Mouse (Mus musculus) hindbrain, postnatal 0 days (tissue): Measurements from ENCODE around the gene Acvr1b. TPM values are rescaled to one million over a fixed set of nuclear protein-coding genes. Genes with fewer than 3 reads are reported as not detected.
A peak's percentile ranks its signal among the peaks of the same experiment; 100 is the strongest.

Source experiments
- ATAC-seq: fragments of 200-750 bp; cut with Nextera tagmentation; 2 replicates; pipeline ENCODE4 v1.8.0; 2017; ENCODE audit warnings: mild to moderate bottlenecking, moderate TSS enrichment, moderate library complexity
- DNase-seq: peaks from one replicate; pipeline ENCODE4 v3.0.0-alpha.2; 2015; ENCODE audit warnings: low spot score
- H3K27ac ChIP-seq: fragments of 300-500 bp; sonication (generic); 2 replicates; pipeline ENCODE4 v1.5.1; 2014; ENCODE audit warnings: mild to moderate bottlenecking
- H3K27me3 ChIP-seq: fragments of 300-500 bp; sonication (generic); 2 replicates; pipeline ENCODE4 v1.6.1; 2014; ENCODE audit warnings: low read length, mixed read lengths; ENCODE audit not compliant: insufficient read depth
- H3K36me3 ChIP-seq: fragments of 300-500 bp; sonication (generic); 2 replicates; pipeline ENCODE4 v1.6.1; 2014; ENCODE audit warnings: low read length, mixed read lengths; ENCODE audit not compliant: insufficient read depth
- H3K4me1 ChIP-seq: fragments of 300-500 bp; sonication (generic); 2 replicates; pipeline ENCODE4 v1.6.1; 2014; ENCODE audit warnings: antibody characterized with exemption, low read length, mixed read lengths; ENCODE audit not compliant: insufficient read depth
- H3K4me2 ChIP-seq: fragments of 300-500 bp; sonication (generic); 2 replicates; pipeline ENCODE4 v1.6.1; 2014; ENCODE audit warnings: low read depth, mild to moderate bottlenecking, low read length, moderate library complexity, mixed read lengths
- H3K4me3 ChIP-seq: fragments of 300-500 bp; sonication (generic); 2 replicates; pipeline ENCODE4 v1.5.1; 2014; ENCODE audit warnings: low read length
- H3K9ac ChIP-seq: fragments of 300-500 bp; sonication (generic); replicated peaks from 2 replicates; pipeline ENCODE4 v1.6.1; 2014; ENCODE audit warnings: mild to moderate bottlenecking, low read length, moderate library complexity, mixed read lengths
- H3K9me3 ChIP-seq: fragments of 300-500 bp; sonication (generic); 2 replicates; pipeline ENCODE4 v1.6.1; 2016; ENCODE audit warnings: low read length, mixed read lengths
- CTCF ChIP-seq: IDR thresholded peaks from 2 replicates; pipeline ENCODE4 v1.5.1; 2016; ENCODE audit warnings: antibody characterized with exemption, control low read depth, low read depth
- WGBS: fragments of 180-500 bp; shearing (Covaris S2); extraction: QIAGEN DNeasy Blood & Tissue Kit; methylation state at CpG from one replicate; pipeline ENCODE4 v1.1.7; 2014; 5-methylcytosine and 5-hydroxymethylcytosine counted together
- polyA plus RNA-seq: library from polyadenylated mRNA; unstranded; fragments of >200 nt; fragmentation: Nextera tagmentation; extraction: Ambion mirVana; gene quantifications from 2 replicates; pipeline ENCODE4 v1.2.1, GENCODE M21; 2015
- total RNA-seq: library from RNA; depleted of rRNA; stranded (reverse); fragments of >200 nt; gene quantifications from 2 replicates; pipeline ENCODE4 v1.2.3, GENCODE M21; 2014

Gene Acvr1b
- total and polyA plus RNA-seq, 2 experiments from 2014 or later, result 14.6 to 74.5 TPM

DNA sequence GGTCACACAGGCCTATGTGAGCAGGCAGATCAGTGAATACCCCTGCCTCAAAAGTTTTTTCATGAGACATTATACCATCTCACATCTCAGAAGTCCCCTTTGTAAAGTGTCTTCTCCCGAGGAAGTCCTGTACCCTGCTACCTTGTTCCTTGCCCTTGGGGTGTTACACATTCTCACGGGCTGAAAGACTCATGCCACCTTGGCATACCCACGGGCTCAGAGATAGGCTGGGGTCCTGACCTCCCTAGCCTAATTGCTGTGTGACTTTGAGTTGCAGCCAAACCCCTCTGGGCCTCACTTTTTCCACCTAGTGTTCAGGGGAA lies 79.7 kb downstream of the Acvr1b start:
- H3K4me2 ChIP-seq, result peak overlapping the region; percentile 58
- no peaks in the 10 kb centered on the region for H3K27me3 ChIP-seq
- H3K9ac ChIP-seq, result peak overlapping the region; percentile 64
- DNase-seq (no peak), ATAC-seq (0 out of 2 replicates have a peak, but pooled peaks have one; percentile 7)
- no peaks in the 10 kb centered on the region for H3K4me1 ChIP-seq
- TF ChIP-seq CTCF, result no peak
- H3K27ac ChIP-seq, result 0 out of 2 replicates have a peak overlapping the region, but pooled peaks have one; percentile 27
- no peaks in the 10 kb centered on the region for H3K9me3 ChIP-seq
- WGBS, result 27% methylated on average over 3 of the region's 3 CpGs
- H3K4me3 ChIP-seq, result peak overlapping the region; percentile 58
- no peaks in the 10 kb centered on the region for H3K36me3 ChIP-seq

DNA sequence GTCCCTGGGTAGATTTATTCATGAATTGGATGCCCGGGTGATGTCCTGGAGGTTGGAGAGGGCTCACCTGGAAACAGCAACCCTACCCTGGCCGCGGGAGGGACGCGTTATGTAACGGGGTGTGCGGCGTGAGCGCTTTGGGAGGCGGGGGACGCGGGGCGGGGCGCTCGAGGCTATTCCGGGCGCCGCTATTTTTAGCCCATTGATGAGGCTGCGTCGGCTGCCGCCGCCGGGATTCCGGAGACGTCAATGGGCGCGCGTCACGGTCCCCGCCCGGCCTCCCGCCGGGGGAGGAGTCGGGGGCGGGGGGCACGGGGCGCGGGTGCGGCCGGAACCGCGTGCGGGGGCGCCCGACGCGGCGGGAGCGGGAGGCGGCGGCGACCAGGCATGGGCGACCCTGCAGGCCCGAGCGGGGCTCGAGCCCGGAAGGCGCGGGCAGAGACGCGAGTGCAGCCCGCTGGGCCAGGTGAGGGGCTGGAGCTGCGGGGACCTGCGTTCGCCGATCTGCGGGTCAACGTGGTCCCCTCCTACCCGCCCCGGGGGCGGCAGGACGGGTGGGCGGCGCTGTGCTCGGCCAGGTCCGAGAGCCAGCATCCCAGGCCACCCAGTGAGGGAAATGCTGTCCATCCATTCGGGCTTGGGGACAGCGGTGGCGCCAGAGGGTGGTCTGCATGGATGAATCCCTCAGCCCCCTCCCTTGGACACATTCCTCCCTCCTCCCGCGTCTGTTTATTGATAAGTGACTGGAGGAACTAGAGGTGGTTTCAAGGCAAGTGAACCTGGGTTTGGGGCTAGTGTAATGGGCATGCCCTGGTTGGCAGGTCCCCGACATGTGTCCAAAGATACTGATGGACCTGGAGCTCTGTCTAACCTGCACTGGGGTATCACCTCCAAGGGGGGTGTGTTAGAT lies 80.3 kb downstream of the Acvr1b start, which contains the start of gene Nr4a1:
Gene Nr4a1 (plus strand): TSS at position 384 of the 910 bp plus-strand sequence.
- peak within 1 kb of the TSS; percentile 58 for H3K4me2 ChIP-seq
- H3K4me1 ChIP-seq, result no peaks in the 10 kb centered on the region
- no peaks in the 10 kb centered on the region for H3K36me3 ChIP-seq
- ATAC-seq (peak; percentile 61; the same call in 1 of the 2 replicates), DNase-seq (peak; percentile 79)
- H3K27me3 ChIP-seq, result no peaks in the 10 kb centered on the region
- WGBS, result 1% methylated on average over 75 of the region's 82 CpGs
- H3K9me3 ChIP-seq, result no peaks in the 10 kb centered on the region
- peak within 1 kb of the TSS; percentile 64 for H3K9ac ChIP-seq
- no peak for TF ChIP-seq CTCF
- H3K27ac ChIP-seq, result peak within 1 kb of the TSS; percentile 27
- H3K4me3 ChIP-seq, result peak within 1 kb of the TSS; percentile 58

DNA sequence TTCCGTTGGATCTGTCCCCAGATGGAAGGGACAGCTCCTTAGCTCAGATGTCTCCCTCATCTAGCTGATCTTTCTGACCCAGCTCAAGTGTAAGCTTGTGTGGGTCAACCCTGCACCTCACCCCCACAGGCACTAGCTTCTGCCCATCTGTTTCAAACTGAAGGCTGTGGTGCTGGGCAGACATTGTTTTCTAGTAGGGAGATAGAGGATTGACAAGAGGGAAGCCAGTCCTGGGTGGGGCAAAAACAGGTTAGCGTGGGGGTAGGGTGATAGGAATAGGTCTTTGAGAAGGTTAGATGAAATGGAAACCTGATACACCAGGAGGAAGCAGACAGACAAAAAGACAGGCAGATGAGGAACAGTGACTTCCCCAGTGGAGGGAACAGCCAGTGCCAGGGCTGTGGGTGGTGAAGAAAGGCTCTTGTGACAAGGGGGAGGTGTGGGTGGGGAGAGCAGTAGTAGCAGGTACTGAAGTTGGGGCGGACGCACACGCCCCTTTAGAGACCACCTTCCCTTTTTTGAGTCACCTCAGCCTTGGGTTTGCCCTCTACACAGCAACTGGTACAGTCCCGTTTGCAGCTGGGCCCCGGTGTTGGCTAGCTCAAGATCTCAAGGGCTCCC lies 82.1 kb downstream of the Acvr1b start:
- WGBS, result 86% methylated on average over 7 of the region's 7 CpGs
- no peak overlapping the region for H3K4me2 ChIP-seq
- no peak for DNase-seq
- no peak overlapping the region for H3K9ac ChIP-seq
- TF ChIP-seq CTCF, result no peak
- no peak overlapping the region for H3K27ac ChIP-seq
- H3K4me3 ChIP-seq, result no peak overlapping the region
- H3K4me1 ChIP-seq, result no peaks in the 10 kb centered on the region
- H3K27me3 ChIP-seq, result no peaks in the 10 kb centered on the region
- H3K9me3 ChIP-seq, result no peaks in the 10 kb centered on the region
- H3K36me3 ChIP-seq, result no peaks in the 10 kb centered on the region
- no peak for ATAC-seq

DNA sequence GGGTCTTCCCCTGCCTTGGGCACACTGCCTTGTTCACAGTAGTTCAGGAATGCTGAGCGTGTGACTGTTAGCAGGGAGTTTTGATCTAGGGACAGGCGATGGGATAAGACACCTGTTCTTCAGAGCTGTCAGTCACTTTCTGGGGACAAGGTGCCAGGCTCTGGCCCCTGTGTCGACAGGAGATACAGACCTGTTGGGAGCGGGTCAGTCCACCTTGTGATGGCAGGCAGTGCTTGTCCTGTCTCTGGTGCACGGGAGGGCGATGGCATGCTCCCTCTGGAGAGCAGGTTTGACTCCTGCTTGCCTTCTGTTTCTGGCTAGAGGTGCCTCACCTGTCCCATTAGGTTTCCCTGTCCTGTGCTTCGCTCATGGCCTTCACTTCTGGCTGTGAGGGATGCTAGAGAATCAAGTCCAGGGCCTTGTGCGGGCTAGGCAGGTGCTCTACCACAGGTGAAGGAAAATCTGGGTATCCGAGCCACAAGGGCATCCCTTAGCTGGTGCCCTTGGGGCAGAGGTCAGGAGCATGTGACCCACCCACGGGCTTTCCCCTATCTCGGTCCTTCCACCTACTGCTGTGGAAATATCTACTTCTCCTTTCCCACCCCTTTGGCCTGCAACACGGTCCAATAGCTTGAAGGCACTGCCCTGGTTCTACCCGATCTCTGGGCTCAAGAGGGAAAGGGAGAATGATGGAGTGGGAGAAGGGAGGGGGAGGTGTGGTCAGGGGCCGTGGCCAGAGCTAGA lies 82.8 kb downstream of the Acvr1b start:
- Histone ChIP-seq H3K4me2 (no peak overlapping the region), H3K27me3 (no peaks in the 10 kb centered on the region), H3K4me3 (no peak overlapping the region), H3K36me3 (no peaks in the 10 kb centered on the region), H3K27ac (no peak overlapping the region), H3K4me1 (no peaks in the 10 kb centered on the region), H3K9me3 (no peaks in the 10 kb centered on the region), H3K9ac (no peak overlapping the region)
- 85% methylated on average over 14 of the region's 14 CpGs for WGBS
- ATAC-seq (no peak), DNase-seq (no peak)
- no peak for TF ChIP-seq CTCF

DNA sequence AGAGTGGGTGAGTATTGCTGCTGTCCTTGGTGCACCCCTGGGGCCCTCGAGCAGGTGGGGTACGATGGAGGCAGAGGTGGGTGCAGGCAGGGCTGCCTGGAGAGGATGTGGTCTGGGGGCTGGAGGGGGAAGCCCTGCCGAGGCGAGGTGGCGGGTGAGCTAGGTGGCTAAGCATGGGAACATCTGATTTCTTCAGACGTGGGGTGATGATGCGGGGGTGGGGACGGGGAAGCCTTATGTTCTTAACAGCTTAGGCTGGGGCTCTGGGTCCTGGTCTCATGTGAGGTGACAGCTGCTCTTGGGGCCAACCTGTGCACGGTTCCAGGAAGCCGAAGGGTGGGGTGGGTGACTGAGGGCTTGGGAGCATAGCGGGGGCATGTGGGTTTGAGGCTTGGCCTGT lies 84.6 kb downstream of the Acvr1b start:
- Histone ChIP-seq H3K9me3 (no peaks in the 10 kb centered on the region), H3K4me3 (no peak overlapping the region), H3K4me2 (no peak overlapping the region), H3K9ac (no peak overlapping the region), H3K27me3 (no peaks in the 10 kb centered on the region), H3K36me3 (no peaks in the 10 kb centered on the region), H3K4me1 (no peaks in the 10 kb centered on the region), H3K27ac (no peak overlapping the region)
- ATAC-seq (no peak), DNase-seq (no peak)
- 88% methylated on average over 11 of the region's 11 CpGs for WGBS
- TF ChIP-seq CTCF, result no peak

DNA sequence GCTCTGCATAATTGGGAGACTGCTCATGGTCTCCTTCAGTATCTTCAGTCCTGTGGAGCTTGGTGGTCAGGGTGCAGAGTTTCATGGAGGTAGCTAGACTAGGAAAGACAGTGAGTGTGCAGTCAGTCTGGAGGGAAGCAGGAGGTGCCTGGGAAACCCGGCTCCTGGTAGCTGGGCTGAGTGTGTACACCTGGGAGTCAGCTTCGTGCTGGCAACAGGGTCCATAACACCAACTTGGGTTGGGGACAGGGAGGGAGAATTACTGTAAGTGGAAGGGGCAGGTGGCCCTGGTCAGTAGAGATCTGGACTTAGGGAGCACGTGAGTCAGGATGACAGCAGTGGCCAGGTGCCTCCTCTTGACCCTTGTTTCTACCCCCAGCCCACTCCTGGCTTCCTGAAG lies 86.1 kb downstream of the Acvr1b start:
- H3K9me3 ChIP-seq, result no peaks in the 10 kb centered on the region
- no peaks in the 10 kb centered on the region for H3K27me3 ChIP-seq
- 74% methylated on average over 3 of the region's 3 CpGs for WGBS
- no peak overlapping the region for H3K9ac ChIP-seq
- no peak overlapping the region for H3K4me2 ChIP-seq
- H3K4me3 ChIP-seq, result no peak overlapping the region
- DNase-seq, result no peak
- no peak for ATAC-seq
- TF ChIP-seq CTCF, result no peak
- no peaks in the 10 kb centered on the region for H3K4me1 ChIP-seq
- H3K36me3 ChIP-seq, result no peaks in the 10 kb centered on the region
- H3K27ac ChIP-seq, result 0 out of 2 replicates have a peak overlapping the region, but pooled peaks have one; percentile 8
